In the genomic region with DNA sequence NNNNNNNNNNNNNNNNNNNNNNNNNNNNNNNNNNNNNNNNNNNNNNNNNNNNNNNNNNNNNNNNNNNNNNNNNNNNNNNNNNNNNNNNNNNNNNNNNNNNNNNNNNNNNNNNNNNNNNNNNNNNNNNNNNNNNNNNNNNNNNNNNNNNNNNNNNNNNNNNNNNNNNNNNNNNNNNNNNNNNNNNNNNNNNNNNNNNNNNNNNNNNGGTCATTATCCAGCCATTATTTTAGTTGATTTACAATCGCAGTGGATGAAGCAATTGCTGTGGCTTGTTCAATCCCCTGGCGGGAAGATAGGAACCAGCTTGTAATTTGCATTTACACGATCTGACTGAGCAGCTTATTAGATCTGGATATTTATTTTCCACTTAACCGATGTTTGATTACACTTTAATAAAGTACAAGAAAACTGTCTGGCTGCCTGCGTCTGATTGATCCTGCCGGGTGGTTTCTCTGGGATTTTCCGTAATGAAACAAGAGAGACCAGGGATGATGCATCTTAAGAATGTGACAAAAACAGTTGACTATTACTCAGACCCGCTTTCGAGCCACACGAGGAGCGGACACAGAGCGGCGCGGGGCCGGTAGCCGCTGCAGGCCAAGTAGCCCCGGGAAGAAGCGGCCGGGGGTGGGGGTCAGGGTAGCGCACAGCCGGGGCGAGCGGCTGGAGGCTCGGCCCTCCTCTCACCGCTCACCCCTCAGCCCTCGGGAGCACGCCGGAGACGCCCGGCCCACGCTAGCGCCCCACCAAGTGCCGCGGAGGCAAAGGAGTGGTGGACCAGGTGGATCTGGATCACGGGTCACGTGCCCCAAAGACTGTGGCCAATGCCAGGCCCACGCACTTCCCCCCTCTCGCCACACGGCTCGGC, we compare ENCODE assay signal across 8 mouse cellular contexts. TPM values are rescaled to one million over a fixed set of nuclear protein-coding genes. Genes with fewer than 3 reads are reported as not detected.
DNase-seq lines count a peak whose midpoint lies in the region; ATAC-seq lines count a peak whose summit lies in the region.

No protein-coding gene starts in this region.

- peaks cover 10% of the 10 kb centered on the region for H3K4me1 ChIP-seq in heart, embryonic 10.5 days
- H3K4me1 ChIP-seq in embryonic facial prominence, embryonic 11.5 days (ENCODE audit: control insufficient read depth, insufficient read depth, low read length), result 0 out of 2 replicates have a peak, but pooled peaks cover 3% of the 10 kb centered on the region
- H3K4me1 ChIP-seq in intestine, embryonic 15.5 days (replicated peaks), result peaks cover 7% of the 10 kb centered on the region
- peaks cover 33% of the 10 kb centered on the region; the same call in 1 of the 2 replicates for H3K4me1 ChIP-seq in midbrain, embryonic 16.5 days (ENCODE audit: control insufficient read depth, insufficient read depth, low read length)

- H3K9me3 ChIP-seq in heart, embryonic 10.5 days, result no peaks in the 10 kb centered on the region
- H3K9me3 ChIP-seq in embryonic facial prominence, embryonic 11.5 days (replicated peaks; ENCODE audit: control insufficient read depth, low read length), result no peaks in the 10 kb centered on the region
- H3K9me3 ChIP-seq in intestine, embryonic 15.5 days, result no peaks in the 10 kb centered on the region
- H3K9me3 ChIP-seq in midbrain, embryonic 16.5 days (replicated peaks; ENCODE audit: control insufficient read depth, low read length, poor library complexity, severe bottlenecking), result no peaks in the 10 kb centered on the region

- H3K4me2 ChIP-seq in embryonic facial prominence, embryonic 11.5 days (ENCODE audit: low read depth, low read length), result peak overlapping the region; percentile 59
- peak overlapping the region; percentile 55 for H3K4me2 ChIP-seq in intestine, embryonic 15.5 days (replicated peaks)
- peak overlapping the region; percentile 68 for H3K4me2 ChIP-seq in midbrain, embryonic 16.5 days (ENCODE audit: low read length)

- peak overlapping the region; percentile 57 for H3K4me3 ChIP-seq in heart, embryonic 10.5 days
- H3K4me3 ChIP-seq in embryonic facial prominence, embryonic 11.5 days (ENCODE audit: low read depth, low read length), result peak overlapping the region; percentile 31
- peak overlapping the region; percentile 17 for H3K4me3 ChIP-seq in intestine, embryonic 15.5 days (replicated peaks)
- H3K4me3 ChIP-seq in midbrain, embryonic 16.5 days (ENCODE audit: low read depth, low read length), result peak overlapping the region; percentile 38

- intact Hi-C loops in heart, postnatal 36 days (cut with DNase I), result no loop called here

- DNase-seq in heart, embryonic 10.5 days (ENCODE audit: low spot score), result no peak
- DNase-seq in heart, postnatal 36 days, result no peak
- peak; percentile 20 for DNase-seq in MN1 (ENCODE audit: low spot score)
- DNase-seq in embryonic facial prominence, embryonic 11.5 days (ENCODE audit: low spot score), result peak; percentile 34
- DNase-seq in c-Kit-positive CD71-positive TER-119-positive erythroid progenitor cells, embryonic 14.5 days (ENCODE audit: low spot score), result no peak
- DNase-seq in left cerebral cortex, adult 11 months (ENCODE audit: low spot score), result no peak

- H3K9ac ChIP-seq in embryonic facial prominence, embryonic 11.5 days (replicated peaks; ENCODE audit: low read length), result peak overlapping the region; percentile 28; the same call in 1 of the 2 replicates
- no peak overlapping the region for H3K9ac ChIP-seq in intestine, embryonic 15.5 days
- peak overlapping the region; percentile 60 for H3K9ac ChIP-seq in midbrain, embryonic 16.5 days (ENCODE audit: low read depth, low read length)

- 0 out of 2 replicates have a peak, but pooled peaks have one; percentile 34 for ATAC-seq in embryonic facial prominence, embryonic 11.5 days (replicated peaks; ENCODE audit: insufficient number of reproducible peaks, low FRiP score, low TSS enrichment, low read depth)
- ATAC-seq in intestine, embryonic 15.5 days, result peak; percentile 41
- peak; percentile 40; the same call in 1 of the 2 replicates for ATAC-seq in midbrain, embryonic 16.5 days

- WGBS in heart, embryonic 10.5 days, result 6% methylated on average over 40 of the region's 40 CpGs
- 4% methylated on average over 39 of the region's 40 CpGs for WGBS in embryonic facial prominence, embryonic 11.5 days
- 2% methylated on average over 40 of the region's 40 CpGs for whole genome bisulfite sequencing in intestine, embryonic 15.5 days
- 2% methylated on average over 33 of the region's 40 CpGs for WGBS in midbrain, embryonic 16.5 days

- peaks cover 94% of the 10 kb centered on the region for H3K27me3 ChIP-seq in heart, embryonic 10.5 days (ENCODE audit: insufficient read depth, poor library complexity, severe bottlenecking)
- peaks cover 31% of the 10 kb centered on the region for H3K27me3 ChIP-seq in embryonic facial prominence, embryonic 11.5 days (ENCODE audit: control insufficient read depth, insufficient read depth, low read length)
- H3K27me3 ChIP-seq in intestine, embryonic 15.5 days (replicated peaks), result peaks cover 66% of the 10 kb centered on the region
- H3K27me3 ChIP-seq in midbrain, embryonic 16.5 days (ENCODE audit: control insufficient read depth, insufficient read depth, low read depth, low read length), result peaks cover 35% of the 10 kb centered on the region

- no peak overlapping the region for H3K27ac ChIP-seq in heart, embryonic 10.5 days
- no peak overlapping the region for H3K27ac ChIP-seq in embryonic facial prominence, embryonic 11.5 days (replicated peaks; ENCODE audit: low read depth, low read length)
- no peak overlapping the region for H3K27ac ChIP-seq in intestine, embryonic 15.5 days
- peak overlapping the region; percentile 59 for H3K27ac ChIP-seq in midbrain, embryonic 16.5 days (ENCODE audit: low read length)

- no peaks in the 10 kb centered on the region for H3K36me3 ChIP-seq in heart, embryonic 10.5 days
- no peaks in the 10 kb centered on the region for H3K36me3 ChIP-seq in embryonic facial prominence, embryonic 11.5 days (replicated peaks; ENCODE audit: control insufficient read depth, insufficient read depth, low read depth, low read length)
- H3K36me3 ChIP-seq in intestine, embryonic 15.5 days, result no peaks in the 10 kb centered on the region
- no peaks in the 10 kb centered on the region for H3K36me3 ChIP-seq in midbrain, embryonic 16.5 days (ENCODE audit: control insufficient read depth, insufficient read depth, low read length)

RNA-seq across cellular contexts. Expression of a gene that starts 48.0 kb away (rescaled TPM):
- not detected in 2 replicates for polyA plus RNA-seq in heart, embryonic 10.5 days (2016; fragmentation: Nextera tagmentation; extraction: Ambion mirVana)
- not detected for total RNA-seq in heart, postnatal 36 days (2021)
- polyA plus RNA-seq in embryonic facial prominence, embryonic 11.5 days (2014; fragmentation: Nextera tagmentation; extraction: Ambion mirVana), result not detected in 2 replicates
- polyA plus RNA-seq in intestine, embryonic 15.5 days (2015; fragmentation: Nextera tagmentation; extraction: Ambion mirVana), result not detected in 2 replicates
- not detected in 2 replicates for polyA plus RNA-seq in midbrain, embryonic 16.5 days (2015; fragmentation: Nextera tagmentation; extraction: Ambion mirVana)

Comparison
In these comparisons a context has a peak if more than half of its experiments do, and no peak if none do; other contexts are left out.
1. DNase-seq: peak in MN1 (single experiment) and embryonic facial prominence, embryonic 11.5 days (single experiment); none in heart, embryonic 10.5 days (single experiment), heart, postnatal 36 days (0 of 2), c-Kit-positive CD71-positive TER-119-positive erythroid progenitor cells, embryonic 14.5 days (single experiment) and left cerebral cortex, adult 11 months (single experiment).
2. Peak in every context shown above with its lines, with median percentiles within 50 percentile points of each other: H3K4me3 ChIP-seq, ATAC-seq and H3K4me2 ChIP-seq.